Mouse (Mus musculus) intestine, embryonic 15.5 days (tissue): ENCODE measurements around the gene Tamm41. TPM values are rescaled to one million over a fixed set of nuclear protein-coding genes. Genes with fewer than 3 reads are reported as not detected.

Experiments
- ATAC-seq: fragments of 200-750 bp; cut with Nextera tagmentation; 2 replicates; pipeline ENCODE4 v1.8.0; 2017; ENCODE audit warnings: moderate TSS enrichment, moderate library complexity
- H3K27ac ChIP-seq: fragments of 300-500 bp; sonication (generic); 2 replicates; pipeline ENCODE4 v1.5.1; 2015; ENCODE audit warnings: mild to moderate bottlenecking, inconsistent platforms
- H3K27me3 ChIP-seq: fragments of 300-500 bp; sonication (generic); replicated peaks from 2 replicates; pipeline ENCODE4 v1.6.1; 2015; ENCODE audit warnings: inconsistent platforms
- H3K36me3 ChIP-seq: fragments of 300-500 bp; sonication (generic); 2 replicates; pipeline ENCODE4 v1.6.1; 2015; ENCODE audit warnings: inconsistent platforms
- H3K4me1 ChIP-seq: fragments of 300-500 bp; sonication (generic); replicated peaks from 2 replicates; pipeline ENCODE4 v1.6.1; 2015; ENCODE audit warnings: inconsistent platforms
- H3K4me2 ChIP-seq: fragments of 300-500 bp; sonication (generic); replicated peaks from 2 replicates; pipeline ENCODE4 v1.6.1; 2015; ENCODE audit warnings: mild to moderate bottlenecking, inconsistent platforms
- H3K4me3 ChIP-seq: fragments of 300-500 bp; sonication (generic); replicated peaks from 2 replicates; pipeline ENCODE4 v1.5.1; 2015; ENCODE audit warnings: inconsistent platforms
- H3K9ac ChIP-seq: fragments of 300-500 bp; sonication (generic); 2 replicates; pipeline ENCODE4 v1.6.1; 2015; ENCODE audit warnings: inconsistent platforms
- H3K9me3 ChIP-seq: fragments of 300-500 bp; sonication (generic); 2 replicates; pipeline ENCODE4 v1.6.1; 2016; ENCODE audit warnings: inconsistent platforms
- whole genome bisulfite sequencing: fragments of 180-500 bp; shearing (Covaris S2); methylation state at CpG from one replicate; pipeline ENCODE4 v1.1.7; 2015; 5-methylcytosine and 5-hydroxymethylcytosine counted together
- polyA plus RNA-seq: library from polyadenylated mRNA; unstranded; fragments of >200 nt; fragmentation: Nextera tagmentation; extraction: Ambion mirVana; gene quantifications from 2 replicates; pipeline ENCODE4 v1.2.1, GENCODE M21; 2015

Tamm41 gene
- 60.1 and 61.6 TPM in 2 replicates for polyA plus RNA-seq

DNA sequence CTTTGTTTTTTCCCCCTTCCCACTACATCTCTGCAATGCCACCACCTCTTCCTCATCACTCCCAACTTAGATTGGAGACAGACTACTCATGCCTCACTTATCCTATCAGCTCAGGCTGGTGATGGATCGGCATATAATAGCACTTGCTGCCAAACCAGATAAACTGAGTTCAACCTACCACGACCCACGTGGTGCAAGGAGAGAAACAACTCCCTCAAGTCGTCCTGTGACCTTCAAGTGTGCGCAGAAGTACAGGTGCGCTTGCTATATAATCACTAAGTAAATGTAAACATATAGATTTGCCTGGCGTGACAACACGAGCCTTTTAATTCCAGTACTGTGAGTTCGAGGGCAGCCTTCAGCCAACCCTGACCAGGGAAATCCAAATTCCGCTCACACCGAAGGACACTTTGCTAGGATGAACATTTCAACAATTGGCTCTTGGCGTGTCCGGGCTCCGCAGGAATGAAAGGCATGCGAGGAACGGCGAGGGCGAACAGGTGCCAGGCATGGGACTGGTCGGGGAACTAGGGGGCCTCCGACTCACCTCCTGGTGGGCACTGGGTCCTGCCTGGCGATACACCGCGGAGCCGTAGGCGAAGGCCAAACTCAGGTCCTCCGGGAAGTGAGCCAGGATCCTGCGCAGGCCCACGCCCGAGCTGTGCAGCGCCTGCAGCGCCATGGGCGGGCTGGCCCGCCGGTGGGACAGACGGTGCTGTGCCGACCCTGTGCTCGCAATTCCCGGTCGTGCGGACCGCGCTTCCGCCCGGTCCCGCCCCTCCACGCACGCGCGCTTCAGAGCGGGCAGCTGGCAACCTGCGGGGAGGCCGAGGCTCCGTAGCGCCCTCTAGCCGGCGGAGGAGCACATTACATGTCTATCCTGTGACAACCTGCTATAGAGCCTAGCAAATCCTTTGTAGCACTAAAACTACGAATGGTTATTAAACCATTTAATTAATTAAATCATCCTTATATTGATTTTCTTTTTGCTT lies at the start of gene Tamm41:
Gene Tamm41, minus strand, starts transcription at position 774 of the 992 bp plus-strand sequence.
- no peaks in the 10 kb centered on the region for H3K9me3 ChIP-seq
- H3K27ac ChIP-seq = 0 out of 2 replicates have a peak within 1 kb of the TSS, but pooled peaks have one; percentile 2
- peak within 1 kb of the TSS; percentile 95 for H3K4me3 ChIP-seq
- H3K9ac ChIP-seq = peak within 1 kb of the TSS; percentile 83
- peaks cover 12% of the 10 kb centered on the region for H3K4me1 ChIP-seq
- ATAC-seq = peak; percentile 95
- H3K36me3 ChIP-seq = peaks cover 5% of the 10 kb centered on the region; the same call in 1 of the 2 replicates
- WGBS = 1% methylated on average over 57 of the region's 57 CpGs
- H3K4me2 ChIP-seq = peak within 1 kb of the TSS; percentile 69
- no peaks in the 10 kb centered on the region for H3K27me3 ChIP-seq

DNA sequence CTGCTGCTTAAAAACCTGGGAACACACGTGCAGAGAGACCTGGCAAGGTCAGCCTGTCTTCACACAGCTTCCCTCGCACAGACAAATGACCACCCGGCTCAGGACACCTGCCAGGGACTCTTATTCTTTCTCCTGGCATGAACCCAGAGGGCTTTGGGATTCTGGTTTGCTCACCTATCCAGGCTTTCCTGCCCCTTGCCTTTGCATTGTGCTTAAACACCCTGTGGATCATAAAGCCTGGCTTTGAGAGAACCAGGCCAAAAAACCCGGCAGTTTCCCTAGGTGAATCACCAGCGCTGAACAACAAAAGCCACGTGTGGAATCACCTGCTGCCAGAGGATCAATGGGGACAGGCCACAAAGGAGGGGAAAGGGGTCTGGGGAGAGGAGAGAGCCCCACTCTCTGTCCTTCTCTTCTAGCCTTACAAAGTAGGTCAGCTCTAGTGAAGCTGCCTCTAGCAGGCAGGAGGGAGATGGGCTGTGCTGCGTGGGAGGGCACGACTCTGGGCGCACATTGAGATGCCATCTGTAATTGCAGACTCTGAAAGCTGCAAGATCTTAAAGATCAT lies 47.7 kb upstream of the Tamm41 start:
- Histone ChIP-seq H3K4me3 (no peak overlapping the region), H3K9ac (no peak overlapping the region), H3K4me1 (no peaks in the 10 kb centered on the region), H3K4me2 (no peak overlapping the region), H3K27ac (no peak overlapping the region), H3K9me3 (no peaks in the 10 kb centered on the region), H3K36me3 (no peaks in the 10 kb centered on the region), H3K27me3 (no peaks in the 10 kb centered on the region)
- no peak for ATAC-seq
- WGBS = 66% methylated on average over 9 of the region's 9 CpGs

DNA sequence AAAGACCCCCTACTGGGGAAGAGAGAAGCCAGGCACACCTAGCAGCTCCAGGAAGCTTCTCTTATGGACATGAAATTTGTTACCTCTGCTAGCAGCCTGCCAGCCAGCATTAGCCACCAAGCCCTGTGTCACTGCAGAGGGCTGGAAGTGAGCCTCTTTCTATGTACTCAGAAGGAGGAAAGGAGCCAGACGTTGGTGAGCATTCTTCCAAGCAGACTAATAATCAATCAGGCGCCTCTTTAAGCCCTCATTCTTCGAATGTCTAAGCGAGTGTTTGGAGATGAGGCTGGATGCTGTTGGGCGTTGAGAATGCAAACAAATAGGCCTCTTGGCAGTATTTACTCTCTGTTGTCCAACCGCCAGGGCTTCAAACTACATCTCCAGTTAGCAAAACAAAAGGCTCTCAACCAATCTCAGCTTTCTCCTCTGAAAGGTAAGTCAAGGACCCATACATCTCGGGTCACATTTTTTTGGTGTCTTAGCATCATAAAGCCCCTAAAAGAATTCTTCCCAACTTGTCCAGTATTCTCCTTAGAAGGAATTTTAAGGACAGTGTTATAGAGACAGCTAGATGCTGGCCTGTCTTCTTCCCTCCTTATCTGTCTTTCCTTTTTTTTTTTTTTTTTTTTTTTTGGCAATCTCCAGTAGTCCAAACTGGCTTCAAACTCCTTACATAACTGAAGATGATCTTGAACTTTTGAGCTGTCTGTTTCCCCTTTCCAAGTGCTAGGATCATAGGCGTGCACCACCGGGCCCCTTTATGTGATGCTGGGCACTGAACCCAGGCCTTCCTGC lies 39.3 kb upstream of the Tamm41 start:
- H3K36me3 ChIP-seq = no peaks in the 10 kb centered on the region
- WGBS = 37% methylated on average over 9 of the region's 9 CpGs
- H3K4me1 ChIP-seq = no peaks in the 10 kb centered on the region
- no peaks in the 10 kb centered on the region for H3K27me3 ChIP-seq
- no peaks in the 10 kb centered on the region for H3K9me3 ChIP-seq
- no peak overlapping the region for H3K4me3 ChIP-seq
- H3K4me2 ChIP-seq = no peak overlapping the region
- no peak overlapping the region for H3K27ac ChIP-seq
- no peak overlapping the region for H3K9ac ChIP-seq
- no peak for ATAC-seq

DNA sequence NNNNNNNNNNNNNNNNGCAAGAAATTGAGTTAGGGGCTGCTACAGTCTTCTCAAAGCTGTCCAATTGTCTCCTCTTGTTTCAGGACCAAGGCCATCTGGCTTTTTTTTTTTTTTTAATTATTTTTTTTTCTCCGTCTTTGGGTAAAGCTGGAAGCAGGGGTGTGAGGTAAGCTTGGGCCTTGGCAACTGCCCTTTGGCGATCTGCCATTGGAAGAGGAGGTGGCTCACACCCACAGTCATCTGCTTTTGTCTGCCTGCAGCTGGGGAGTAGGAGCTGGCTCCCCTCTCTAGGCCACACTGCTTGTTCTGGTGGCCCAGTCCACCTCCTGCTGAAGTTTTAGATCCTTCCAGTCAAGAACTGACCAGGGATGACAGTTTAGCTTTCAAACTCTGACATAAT lies 34.3 kb upstream of the Tamm41 start:
- ATAC-seq = no peak
- WGBS = 84% methylated on average over 2 of the region's 2 CpGs
- Histone ChIP-seq H3K27me3 (no peaks in the 10 kb centered on the region), H3K36me3 (no peaks in the 10 kb centered on the region), H3K9me3 (no peaks in the 10 kb centered on the region), H3K27ac (no peak overlapping the region), H3K4me1 (no peaks in the 10 kb centered on the region), H3K4me3 (no peak overlapping the region), H3K9ac (no peak overlapping the region), H3K4me2 (no peak overlapping the region)

DNA sequence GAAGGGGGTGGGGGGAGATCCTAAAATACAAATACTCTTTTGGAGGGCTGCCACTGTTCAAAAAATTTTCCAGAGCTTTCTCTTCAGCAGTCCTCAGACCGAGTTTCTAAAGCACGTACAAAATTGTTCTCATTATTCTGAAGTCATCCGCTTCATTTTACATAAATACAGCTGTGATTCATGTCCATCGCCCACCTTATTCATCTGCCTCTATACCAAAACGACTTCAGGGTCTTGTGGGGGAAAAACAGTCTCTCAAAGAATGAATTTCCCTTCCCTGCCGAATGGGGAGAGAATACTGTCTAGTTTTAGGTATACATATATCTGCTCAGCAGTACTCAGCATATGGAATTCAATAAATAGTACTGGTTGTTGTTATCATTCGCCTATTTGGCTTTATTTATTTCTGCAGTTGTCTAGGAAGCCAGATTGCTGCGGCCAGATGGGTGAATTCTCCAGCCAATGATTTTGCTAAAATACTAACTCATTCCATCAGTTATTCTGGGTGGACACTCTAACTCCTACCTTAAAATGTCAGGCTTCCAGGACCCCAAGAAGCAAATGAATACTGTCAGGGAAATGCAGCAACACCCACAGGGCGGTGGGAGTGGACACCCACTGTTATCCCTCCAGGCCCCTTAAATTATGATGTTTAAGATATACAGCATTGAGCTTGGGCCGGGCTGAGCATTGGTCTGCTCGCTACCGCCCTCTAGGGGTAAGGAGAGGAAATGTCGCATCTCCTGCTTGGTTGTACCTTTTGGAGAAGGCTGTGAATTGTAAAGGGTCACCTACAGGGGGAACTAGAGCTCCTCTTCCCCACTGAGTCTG lies 27.9 kb upstream of the Tamm41 start:
- WGBS = 35% methylated on average over 13 of the region's 13 CpGs
- no peaks in the 10 kb centered on the region for H3K9me3 ChIP-seq
- no peak overlapping the region for H3K27ac ChIP-seq
- no peak overlapping the region for H3K4me2 ChIP-seq
- H3K9ac ChIP-seq = no peak overlapping the region
- ATAC-seq = no peak
- no peaks in the 10 kb centered on the region for H3K4me1 ChIP-seq
- no peaks in the 10 kb centered on the region for H3K27me3 ChIP-seq
- no peaks in the 10 kb centered on the region for H3K36me3 ChIP-seq
- H3K4me3 ChIP-seq = no peak overlapping the region

DNA sequence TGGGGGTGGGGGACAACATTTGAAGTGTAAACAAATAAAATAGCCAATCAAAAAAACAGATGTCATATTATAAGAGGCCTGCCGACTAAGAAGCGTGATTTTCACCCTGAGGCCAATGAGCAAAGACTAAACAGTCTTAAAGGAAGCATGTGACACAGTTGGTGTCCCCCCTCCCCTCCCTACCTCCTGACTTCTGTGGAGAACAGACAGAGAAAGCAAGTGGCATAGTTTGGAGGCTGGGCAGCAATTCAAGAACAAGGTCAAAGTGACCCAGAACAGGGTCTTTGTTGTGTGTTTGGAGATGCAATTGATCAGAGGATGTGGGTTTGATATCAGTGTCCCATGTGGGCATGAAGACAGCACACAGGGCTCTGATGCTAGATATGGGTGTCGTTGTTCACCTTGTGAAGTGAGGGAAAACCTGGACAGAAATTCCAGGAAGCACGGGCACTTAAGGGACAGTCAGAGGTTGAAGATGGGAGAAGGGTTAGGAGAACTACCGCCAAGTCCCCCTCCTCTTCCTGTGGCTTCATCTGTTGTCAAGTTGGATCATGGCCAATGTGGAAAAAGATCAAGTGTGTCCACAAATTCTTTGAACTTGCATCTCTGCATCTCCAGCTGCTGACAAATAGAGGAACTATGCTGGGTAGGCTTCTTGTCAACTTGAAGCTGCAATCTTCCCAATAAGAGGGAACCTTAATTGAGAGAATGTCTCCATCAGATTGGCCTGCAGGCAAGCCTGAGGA lies 25.1 kb upstream of the Tamm41 start:
- H3K9me3 ChIP-seq = no peaks in the 10 kb centered on the region
- WGBS = 65% methylated on average over 5 of the region's 5 CpGs
- H3K4me3 ChIP-seq = no peak overlapping the region
- no peaks in the 10 kb centered on the region for H3K27me3 ChIP-seq
- ATAC-seq = no peak
- no peaks in the 10 kb centered on the region for H3K36me3 ChIP-seq
- no peak overlapping the region for H3K9ac ChIP-seq
- H3K4me2 ChIP-seq = no peak overlapping the region
- H3K4me1 ChIP-seq = no peaks in the 10 kb centered on the region
- H3K27ac ChIP-seq = no peak overlapping the region

DNA sequence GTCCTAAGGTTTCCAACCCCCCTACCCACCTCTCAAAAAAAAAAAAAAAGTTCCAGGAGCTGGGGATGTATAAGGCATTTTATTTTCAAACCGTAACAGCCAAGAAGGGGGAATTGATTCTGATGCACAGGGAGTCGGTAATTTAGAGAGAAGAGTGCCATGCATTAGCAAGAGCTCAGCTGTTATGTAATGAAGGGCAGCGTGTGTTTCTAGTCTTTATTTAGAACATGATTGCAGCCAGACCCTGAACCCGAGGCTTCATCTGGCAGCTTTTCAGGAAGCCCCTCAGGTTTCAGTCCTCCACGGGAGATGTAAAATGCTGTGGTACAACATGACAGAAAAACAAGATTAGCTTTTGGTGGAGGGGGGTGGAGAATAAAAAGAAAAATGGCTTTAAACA lies 21.6 kb upstream of the Tamm41 start:
- Histone ChIP-seq H3K9me3 (no peaks in the 10 kb centered on the region), H3K4me3 (no peak overlapping the region), H3K36me3 (no peaks in the 10 kb centered on the region), H3K9ac (no peak overlapping the region), H3K27me3 (no peaks in the 10 kb centered on the region), H3K4me2 (no peak overlapping the region), H3K4me1 (no peaks in the 10 kb centered on the region), H3K27ac (no peak overlapping the region)
- 53% methylated on average over 5 of the region's 5 CpGs for WGBS
- ATAC-seq = no peak

DNA sequence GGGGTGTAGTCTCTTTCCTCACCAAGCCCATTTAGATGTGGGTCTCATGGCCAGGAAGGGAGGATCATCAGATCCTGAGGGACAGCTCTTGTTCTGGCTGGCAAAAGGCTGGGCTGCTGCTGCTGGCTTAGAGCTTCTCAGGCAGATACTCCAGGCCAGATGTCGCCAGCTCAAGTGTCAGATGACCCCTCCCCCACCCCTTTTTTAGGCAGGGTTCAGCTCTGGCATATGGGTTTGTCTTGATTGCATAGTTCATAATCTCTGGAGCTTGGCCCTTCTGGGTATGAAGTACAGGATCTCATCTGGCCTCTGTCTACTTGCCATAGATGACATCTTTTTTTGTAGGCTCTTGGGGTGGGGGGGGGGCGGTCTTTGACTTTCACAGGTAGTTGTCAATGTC lies 19.0 kb upstream of the Tamm41 start:
- Histone ChIP-seq H3K4me1 (no peaks in the 10 kb centered on the region), H3K9ac (no peak overlapping the region), H3K36me3 (no peaks in the 10 kb centered on the region), H3K4me2 (no peak overlapping the region), H3K27me3 (no peaks in the 10 kb centered on the region), H3K9me3 (no peaks in the 10 kb centered on the region), H3K27ac (no peak overlapping the region), H3K4me3 (no peak overlapping the region)
- 17% methylated on average over 2 of the region's 2 CpGs for WGBS
- no peak for ATAC-seq

DNA sequence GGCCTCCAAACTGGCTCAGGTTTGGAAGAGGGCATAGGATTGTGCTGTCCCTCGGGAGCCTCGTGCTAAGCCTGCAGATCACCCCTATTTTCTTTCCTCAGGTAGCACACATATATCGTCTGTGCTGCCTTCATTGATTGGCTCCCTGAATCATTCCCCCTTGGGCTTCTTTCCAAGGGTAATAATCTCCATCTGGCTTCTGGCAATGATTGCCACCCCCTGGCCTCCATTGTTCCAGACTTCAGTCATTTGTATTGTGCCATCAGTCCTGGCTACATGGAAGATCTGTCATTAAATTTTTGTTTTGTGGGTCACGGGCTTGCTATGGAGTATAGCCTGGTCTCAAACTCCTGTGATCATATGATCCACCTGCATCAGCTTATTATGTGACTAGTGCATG lies 17.8 kb upstream of the Tamm41 start:
- Histone ChIP-seq H3K4me2 (no peak overlapping the region), H3K9me3 (no peaks in the 10 kb centered on the region), H3K4me1 (no peaks in the 10 kb centered on the region), H3K4me3 (no peak overlapping the region), H3K27ac (no peak overlapping the region), H3K9ac (no peak overlapping the region), H3K36me3 (no peaks in the 10 kb centered on the region), H3K27me3 (no peaks in the 10 kb centered on the region)
- WGBS = 79% methylated on average over 4 of the region's 4 CpGs
- ATAC-seq = no peak

DNA sequence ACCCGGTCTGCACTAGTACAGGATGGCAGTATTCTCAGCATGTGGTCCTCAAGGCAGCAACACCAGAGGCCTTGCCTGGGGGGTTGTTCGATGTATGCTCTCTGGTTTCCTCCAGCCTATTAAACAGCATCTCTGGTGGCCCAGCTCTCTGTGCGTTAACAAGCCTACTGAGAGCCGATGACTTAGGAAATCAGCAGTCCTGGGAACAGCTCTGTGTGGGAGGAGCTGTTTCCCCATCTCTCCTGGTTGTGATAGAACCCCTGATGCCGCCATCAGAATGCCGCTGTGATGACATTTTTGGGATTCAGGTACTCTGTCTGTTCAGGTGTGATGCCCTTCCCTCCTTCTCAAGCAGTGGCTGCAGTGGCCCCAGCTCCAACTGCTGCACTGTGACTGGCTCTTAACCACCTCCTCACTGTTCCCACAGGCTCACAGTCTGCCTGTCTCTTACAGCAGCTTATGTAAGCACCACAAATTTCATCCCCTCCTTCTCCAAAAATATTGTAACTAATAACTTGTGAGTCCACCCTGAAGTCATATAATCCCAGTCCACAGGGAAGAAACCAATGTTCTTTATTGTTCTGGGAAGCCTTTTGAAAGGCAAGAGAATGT lies 14.0 kb upstream of the Tamm41 start:
- no peaks in the 10 kb centered on the region for H3K27me3 ChIP-seq
- H3K36me3 ChIP-seq = no peaks in the 10 kb centered on the region
- H3K4me1 ChIP-seq = no peaks in the 10 kb centered on the region
- H3K4me2 ChIP-seq = no peak overlapping the region
- H3K9ac ChIP-seq = no peak overlapping the region
- no peaks in the 10 kb centered on the region for H3K9me3 ChIP-seq
- WGBS = 69% methylated on average over 6 of the region's 6 CpGs
- no peak overlapping the region for H3K4me3 ChIP-seq
- H3K27ac ChIP-seq = no peak overlapping the region
- no peak for ATAC-seq

DNA sequence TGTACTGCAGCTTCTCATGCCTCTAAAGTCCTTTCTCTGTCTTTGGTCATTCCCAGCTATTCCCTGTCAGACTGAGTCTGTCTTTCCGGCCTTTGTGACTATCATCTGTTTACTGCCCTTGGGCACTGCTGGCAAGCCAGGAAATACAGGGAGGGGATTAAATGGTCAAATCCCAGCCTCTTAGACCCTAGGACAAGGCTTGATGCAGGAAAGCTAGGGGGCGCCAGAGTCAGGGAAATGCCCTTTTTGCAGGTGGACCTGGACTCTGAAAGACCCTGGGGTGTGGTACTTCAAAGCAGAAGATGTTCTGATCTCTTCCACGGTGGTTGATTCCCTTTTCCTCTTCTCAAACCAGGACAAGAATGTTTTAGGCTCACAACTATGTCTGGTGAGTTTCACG lies 11.3 kb upstream of the Tamm41 start:
- ATAC-seq = no peak
- H3K27ac ChIP-seq = no peak overlapping the region
- no peaks in the 10 kb centered on the region for H3K27me3 ChIP-seq
- H3K9ac ChIP-seq = no peak overlapping the region
- no peaks in the 10 kb centered on the region for H3K9me3 ChIP-seq
- WGBS = 20% methylated on average over 4 of the region's 4 CpGs
- H3K36me3 ChIP-seq = no peaks in the 10 kb centered on the region
- H3K4me3 ChIP-seq = no peak overlapping the region
- H3K4me1 ChIP-seq = no peaks in the 10 kb centered on the region
- H3K4me2 ChIP-seq = no peak overlapping the region
